Mouse (Mus musculus) kidney, postnatal 36 days (tissue): ENCODE data around the gene Asxl1.

Experiments
- DNase-seq, 2 experiments: peaks; one replicate each; pipeline ENCODE4 v3.0.0; 2021 to 2022; ENCODE audit warnings: mixed read lengths in 2 of 2

The Asxl1 gene

DNA sequence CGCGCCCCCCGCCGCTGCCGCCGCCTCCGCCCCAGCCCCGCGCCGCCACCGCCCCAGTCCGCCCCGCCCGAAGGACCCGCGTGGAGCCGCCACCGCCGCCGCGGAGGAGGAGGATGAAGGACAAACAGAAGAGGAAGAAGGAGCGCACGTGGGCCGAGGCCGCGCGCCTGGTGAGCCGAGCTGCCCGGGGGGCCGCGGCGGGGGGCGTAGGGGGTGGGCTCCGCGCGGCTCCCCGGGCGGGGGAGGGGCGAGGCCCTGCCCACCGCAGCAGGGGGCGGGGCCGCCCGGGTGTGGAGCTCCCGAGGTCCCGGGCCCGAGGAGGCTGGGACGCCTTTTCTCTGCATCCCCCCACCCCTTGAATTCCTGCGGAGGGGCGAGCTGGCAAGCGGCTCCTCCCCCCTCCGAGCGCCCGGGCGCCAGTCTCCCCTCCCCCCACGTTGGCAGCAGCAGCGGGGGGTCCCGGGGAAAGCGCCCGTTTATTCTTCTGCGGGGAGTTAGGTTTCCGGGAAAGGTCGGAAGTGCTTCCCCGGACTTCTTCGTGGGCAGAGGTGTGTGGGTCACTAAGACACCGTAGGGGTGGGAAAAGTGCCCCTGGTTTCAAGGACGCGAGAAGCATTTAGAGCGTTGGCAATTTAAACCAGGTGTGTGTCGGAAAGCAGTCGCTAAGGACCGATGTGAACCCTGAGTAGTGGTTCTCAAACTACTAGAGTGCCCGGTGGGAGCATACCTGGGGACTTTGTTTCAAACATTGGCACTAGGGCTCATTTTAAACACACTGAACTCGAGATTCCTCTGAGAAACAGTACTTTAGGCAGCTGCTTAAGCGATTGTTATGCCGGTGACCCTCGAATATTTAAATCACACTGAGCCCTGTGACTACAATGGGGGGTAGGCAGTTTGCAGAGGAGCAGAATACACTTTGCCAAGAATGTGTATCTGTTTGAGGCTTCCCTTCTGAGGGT lies 873 bp downstream of the Asxl1 start:
- peak; percentile 72 to 88 for DNase-seq

DNA sequence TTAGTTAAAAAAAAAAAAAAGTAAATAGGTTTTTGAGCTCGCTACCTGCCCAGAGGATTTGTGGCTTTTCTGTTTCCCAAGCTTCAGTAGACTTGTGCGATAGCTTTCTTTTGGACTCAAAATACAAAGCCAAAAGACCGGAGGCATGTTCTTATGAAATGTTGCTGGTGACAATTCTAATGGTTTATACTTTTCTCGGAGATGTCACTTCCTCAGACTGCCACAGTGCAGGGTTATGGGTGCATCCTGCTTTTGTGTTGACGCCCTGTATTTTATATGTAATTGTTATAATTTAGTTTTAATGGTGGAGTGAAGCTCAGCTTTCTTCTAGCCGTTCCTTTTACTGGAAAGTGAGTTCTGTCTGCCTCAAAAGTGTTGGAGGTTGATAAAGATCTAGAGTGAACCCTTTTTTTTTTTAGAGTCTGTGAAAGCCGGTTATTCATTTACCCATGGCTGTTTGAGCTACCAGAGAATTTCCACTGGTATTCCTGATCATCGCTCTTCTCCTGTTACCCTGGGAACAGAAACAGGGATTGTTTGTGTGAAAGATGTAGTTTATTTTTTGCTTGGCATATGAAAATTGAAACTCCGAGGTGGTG lies 1.7 kb downstream of the Asxl1 start:
- peak in 1 of 2 experiments; percentile 61 for DNase-seq

DNA sequence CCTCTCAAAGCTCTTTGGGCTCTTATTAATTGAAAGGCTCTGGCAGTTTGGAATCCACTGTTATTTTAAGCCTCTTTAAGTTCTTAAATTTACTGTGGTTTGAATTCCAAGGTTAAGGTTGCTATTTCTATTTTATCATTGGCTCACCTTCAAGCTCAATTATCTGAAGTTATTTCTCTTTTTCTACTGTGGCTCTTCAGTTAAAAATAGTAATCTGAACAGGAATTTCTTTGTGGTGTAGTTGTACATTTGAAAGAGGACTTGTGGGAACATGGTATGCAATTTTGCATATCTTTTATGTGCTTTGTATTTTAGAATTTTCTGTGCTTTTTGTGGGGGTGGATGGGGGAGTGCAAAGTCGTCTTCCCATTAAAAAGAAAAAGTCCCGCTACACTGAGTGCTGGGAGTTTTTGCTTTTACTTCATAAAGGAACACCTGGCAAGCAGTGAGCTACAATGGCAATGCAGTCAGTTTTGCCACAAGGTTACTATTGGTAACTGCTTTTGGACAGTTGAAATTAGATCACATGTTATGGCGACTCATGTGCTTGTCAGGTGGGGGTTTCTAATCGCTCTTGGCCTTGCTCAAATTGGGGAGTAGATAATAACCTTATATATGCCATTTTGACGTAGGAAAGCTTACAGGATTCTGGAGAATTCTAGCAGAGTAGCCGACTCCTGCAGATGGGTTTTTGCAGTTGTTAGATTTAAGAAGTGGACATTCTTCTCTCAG lies 2.6 kb downstream of the Asxl1 start:
- DNase-seq, result no peak

DNA sequence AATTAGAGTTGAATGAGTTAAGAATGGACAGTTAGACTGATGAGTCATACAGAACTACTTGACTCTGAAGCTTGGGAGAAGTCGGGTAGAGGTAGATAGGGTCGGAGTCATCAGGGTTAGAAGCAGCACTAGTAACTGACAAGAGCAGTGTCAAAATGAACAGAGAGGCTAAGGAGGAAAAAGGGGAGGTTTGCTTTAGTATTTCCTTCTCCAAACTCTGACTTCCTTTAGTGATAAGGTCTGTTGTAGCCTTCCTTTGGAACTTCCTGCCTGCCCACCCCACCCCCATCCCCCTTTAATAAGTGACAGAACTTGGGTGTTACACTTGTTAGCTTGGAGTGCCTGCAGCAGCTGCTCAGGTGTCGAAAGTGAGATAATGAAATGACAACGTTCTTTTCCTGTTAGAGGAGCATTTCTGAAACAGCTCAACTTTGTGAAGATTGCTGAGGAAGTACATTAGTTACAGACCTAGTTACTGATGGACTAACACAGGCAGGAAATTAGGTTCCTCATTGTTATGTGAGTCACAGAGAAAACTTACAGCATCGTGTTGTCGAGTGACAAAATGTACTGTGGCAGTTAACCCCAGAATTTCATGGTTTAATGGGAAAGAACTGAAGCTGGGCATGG lies 5.0 kb downstream of the Asxl1 start:
- DNase-seq, result no peak

DNA sequence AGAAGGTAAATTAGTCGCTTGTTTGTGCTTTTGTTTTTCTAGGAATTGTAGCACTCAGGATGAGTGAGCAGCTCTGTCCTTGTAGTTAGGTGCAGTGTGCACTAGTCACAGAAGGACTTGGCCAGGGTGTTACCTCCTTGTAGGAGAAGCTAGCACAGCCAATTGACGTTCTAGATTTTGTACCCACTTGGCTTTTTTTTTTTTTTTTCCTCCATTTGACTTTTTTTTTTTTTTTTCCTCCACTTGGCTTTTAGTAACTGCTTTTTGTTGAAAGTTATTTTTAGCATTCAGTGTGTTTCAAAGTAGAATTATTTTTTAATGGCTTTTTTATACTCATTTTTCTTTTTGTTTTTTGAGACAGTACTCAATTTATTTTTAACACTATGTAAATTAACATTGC lies 9.0 kb downstream of the Asxl1 start:
- DNase-seq, result no peak

- no peak for DNase-seq
These were observed 11.2 kb downstream of the Asxl1 start for GRCm38 (mm10) chr2:153356784-153357183.

DNA sequence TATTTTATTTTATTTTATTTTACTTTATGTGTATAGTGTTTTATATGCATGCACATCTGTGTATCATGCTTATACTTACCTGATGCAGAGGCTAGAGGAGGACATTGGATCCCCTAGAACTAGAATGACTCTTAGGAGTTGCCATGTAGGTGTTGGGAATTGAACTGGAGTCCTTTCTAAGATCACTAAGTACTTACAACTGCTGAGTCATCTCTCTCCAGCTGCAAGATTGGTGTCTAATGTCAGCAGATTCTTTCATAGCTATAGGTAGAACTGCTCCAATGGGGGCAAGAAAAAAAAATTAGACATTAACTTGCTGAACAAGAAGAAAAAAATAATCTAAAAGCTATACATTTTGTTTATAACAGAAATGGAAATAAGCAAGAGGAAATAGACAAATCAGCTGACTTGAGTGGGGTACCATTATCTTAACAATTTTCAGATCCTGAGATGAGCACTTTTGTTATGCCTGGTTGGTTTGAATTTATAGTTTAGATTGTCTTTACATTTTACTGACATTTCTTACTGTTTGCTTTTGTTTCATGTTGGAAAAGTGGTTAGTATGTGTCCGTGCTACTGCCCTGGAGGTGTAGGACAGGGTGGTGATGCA lies 15.6 kb downstream of the Asxl1 start:
- no peak for DNase-seq

DNA sequence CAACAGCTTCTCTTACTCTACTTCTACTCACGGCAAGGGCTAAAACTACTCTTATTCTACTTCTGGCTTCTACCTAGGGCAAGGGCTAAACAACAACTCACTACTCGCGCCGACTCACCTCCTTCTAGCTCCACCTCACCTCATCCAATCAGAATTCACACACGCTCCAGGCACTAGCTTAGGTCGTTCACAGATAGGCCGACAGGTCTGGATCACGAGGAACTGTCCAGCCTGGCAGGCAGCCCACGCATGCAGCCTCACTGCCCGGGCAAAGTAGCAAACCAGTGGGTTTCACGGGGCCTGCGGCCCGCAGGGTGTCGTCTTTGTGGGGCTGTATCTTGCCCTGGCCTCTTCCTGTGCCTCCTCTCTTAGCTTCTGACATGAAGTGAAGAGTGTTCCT lies 18.9 kb downstream of the Asxl1 start:
- peak; percentile 57 to 59 for DNase-seq

DNA sequence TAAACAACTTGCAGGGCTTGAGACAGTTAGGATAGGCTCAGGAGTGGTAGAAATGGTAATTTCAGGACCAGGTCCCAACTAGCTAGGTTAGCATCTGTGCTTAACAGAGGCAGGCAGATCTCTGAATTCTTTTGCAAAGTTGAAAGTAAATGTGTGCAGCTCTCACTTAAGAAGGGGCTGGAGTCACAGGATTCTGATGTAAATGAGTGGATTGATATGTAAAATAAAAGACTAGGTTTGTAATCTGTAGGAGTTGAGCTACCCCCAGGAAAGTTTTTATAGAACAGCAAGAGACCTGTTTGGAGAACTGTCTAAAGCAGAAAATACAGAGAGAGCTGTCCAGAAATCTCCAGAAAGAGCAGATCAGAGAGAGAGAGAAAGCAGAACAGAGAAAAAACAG lies 25.2 kb downstream of the Asxl1 start:
- no peak for DNase-seq

DNA sequence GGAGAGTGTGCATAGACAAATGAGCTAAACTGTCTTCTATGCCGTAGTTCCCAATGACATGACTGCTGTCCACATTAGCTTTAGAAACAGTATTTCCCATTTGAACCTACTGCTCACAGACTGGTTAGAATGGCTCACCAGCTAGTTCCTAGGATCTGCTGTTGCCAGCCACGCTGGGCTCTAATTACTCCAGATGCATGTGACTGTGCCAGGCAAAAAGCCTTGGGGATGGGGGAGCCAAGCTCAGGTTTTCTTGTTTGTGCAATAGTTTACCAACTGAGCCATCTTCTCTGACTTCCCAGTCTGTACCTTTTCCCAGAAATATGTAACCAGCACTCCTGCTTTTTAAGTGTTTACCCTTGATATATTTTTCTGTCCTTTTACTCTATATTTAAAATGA lies 29.8 kb downstream of the Asxl1 start:
- no peak for DNase-seq

GRCm38 (mm10) chr2:153380479-153380878 lies 34.9 kb downstream of the Asxl1 start:
- DNase-seq, result no peak

DNA sequence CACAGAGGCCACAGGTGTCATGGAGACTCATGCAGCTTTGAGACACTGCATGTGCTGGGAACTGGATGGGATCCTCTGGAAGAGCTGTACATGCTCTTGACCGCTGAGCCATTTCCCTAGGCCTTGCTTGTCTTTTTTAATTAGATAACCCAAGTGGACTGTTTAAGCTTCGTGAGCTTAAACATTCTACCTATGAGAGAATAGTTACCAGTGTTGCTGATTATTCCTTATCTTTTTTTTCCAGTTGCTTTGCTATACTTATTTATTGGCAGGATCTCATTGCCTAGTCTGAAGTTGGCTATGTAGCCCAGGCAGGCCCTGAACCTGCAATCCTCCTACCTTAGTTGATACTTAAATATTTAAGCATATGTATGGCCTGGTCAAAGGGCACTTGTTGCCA lies 44.2 kb downstream of the Asxl1 start:
- DNase-seq, result no peak

DNA sequence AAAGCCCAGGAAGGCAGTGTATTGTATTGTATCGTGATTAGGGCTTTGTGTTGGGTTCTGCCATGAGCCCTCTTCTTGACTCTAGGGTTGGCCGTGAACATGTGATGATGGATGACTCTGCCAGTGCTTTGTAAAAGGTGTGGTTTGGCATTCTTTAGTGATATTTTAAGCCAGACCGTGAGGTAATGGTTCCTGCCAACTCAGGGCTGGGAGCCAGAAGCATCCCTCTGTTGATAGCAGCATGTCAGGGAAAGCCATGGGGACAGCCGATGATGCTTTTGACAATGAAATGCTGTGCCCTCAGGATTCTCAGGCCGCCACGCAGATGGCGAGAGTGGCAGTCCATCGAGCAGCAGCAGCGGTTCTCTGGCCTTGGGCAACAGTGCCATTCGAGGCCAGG lies 47.4 kb downstream of the Asxl1 start:
- no peak for DNase-seq

DNA sequence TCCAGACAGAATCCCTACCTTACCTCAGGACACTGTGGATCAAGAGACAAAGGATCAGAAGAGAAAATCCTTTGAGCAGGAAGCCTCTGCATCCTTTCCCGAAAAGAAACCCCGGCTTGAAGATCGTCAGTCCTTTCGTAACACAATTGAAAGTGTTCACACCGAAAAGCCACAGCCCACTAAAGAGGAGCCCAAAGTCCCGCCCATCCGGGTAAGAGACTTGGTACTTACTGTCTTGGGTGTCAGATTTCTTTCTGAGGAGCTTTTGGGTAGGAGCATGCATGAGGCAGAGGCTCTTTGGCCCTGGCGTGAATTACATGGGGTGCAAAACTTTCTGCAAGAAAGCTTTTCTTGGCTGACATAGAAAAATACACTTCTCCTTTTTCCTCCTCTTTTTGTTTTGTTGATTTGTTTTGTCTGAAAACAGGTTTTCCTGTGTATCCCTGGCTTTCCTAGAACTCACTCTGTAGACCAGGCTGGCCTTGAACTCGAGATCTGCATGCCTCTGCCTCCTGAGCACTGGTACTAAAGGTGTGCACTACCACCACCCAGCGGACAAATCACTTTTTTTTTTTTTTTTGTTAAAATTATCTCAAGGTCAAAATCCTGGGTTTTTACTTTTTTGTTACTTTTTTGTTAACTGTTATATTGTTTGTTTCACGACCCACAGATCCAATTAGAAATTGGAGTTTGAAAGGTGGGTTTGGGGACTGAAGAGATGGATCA lies 52.3 kb downstream of the Asxl1 start:
- no peak for DNase-seq

DNA sequence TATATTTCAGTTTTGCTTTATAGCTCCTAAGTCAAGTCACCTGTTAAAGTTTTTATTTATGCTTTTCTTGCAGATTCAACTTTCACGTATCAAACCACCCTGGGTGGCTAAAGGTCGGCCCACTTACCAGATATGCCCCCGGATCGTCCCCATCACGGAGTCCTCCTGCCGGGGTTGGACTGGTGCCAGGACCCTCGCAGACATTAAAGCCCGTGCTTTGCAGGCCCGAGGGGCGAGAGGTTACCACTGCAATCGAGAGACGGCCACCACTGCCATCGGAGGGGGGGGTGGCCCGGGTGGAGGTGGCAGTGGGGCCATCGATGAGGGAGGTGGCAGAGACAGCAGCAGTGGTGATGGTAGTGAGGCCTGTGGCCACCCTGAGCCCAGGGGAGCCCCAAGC lies 53.5 kb downstream of the Asxl1 start:
- no peak for DNase-seq

GRCm38 (mm10) chr2:153404062-153404461 lies 58.4 kb downstream of the Asxl1 start:
- DNase-seq, result no peak

DNA sequence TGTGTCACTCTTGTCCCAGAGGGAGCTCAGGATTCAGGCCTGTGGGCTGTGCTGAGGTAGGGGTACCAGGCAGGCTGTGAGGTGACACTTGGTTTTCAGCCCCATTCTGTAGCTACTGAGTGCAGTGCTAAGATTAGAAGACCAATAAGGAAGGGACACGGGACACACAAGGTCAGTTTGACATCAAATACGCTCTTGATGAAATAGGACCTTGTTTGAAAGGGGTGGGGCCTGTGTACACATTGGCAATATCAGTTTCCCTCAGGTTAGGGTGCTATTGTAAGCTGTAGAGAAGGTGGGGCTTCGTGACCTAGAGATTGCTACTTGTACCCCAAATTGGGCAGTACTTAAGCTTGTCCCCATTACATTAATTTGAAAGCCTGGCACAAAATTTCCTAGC lies 59.3 kb downstream of the Asxl1 start:
- DNase-seq, result no peak

- DNase-seq, result no peak
These were observed 61.3 kb downstream of the Asxl1 start for GRCm38 (mm10) chr2:153406882-153407281.

DNA sequence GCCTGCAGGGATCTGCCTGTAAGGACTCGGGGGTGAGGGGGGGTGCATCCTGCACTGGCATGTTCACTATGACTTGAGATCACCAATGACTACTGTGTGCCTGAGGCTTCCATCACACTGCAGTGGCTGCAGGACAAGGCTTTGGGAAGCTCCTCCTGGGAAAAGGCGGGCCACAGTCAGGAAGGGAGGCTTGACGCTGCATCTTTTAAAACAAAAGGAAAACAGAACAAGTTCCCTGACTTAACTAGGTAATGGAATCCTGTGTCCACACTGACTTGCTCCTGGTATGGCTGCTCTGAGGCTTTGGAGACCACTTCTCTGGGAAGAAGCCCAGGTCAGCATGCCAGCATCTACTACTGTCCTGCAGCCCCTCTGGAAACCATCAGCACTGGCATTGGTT lies 63.3 kb downstream of the Asxl1 start:
- peak in 1 of 2 experiments; percentile 22 for DNase-seq

DNA sequence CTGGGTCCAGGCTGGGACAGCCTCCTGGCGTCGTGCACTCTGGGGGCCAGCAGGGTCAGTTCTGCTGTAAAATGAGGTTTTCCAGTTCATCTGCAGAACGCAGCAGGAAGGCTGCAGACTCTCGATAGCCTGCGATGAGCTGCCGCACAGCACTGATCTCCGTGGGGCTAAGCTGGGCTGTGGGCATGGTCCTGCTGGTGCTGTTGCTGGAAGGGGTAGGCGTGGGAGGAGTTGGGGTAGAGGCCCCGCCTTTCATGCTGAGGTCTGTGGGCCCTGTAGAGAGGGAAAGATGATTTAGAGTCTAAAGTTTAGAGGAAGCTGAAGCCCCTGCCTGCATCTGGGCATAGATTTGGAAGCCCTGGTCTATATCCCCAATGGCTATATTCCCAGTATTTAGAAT lies 65.9 kb downstream of the Asxl1 start:
- peak in 1 of 2 experiments; percentile 34 for DNase-seq

DNA sequence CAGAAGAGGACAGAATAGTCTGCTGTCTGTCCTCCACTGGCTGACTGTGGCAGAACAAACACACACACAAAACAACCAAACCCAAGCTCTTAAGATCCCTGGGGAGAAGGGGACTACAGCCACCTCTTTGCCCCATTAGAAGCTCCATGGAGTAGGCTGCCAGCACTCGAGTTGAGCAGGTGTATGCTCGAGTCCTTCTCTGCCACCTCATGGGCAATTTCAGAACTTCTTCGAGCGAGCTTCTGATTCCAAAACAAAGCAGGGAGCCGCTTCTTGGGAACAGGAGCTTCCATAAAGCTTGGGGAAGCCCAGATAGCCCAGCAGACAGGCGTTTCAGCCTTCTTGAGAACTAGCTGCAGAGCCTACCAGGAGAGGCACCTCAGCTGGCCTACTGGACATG lies 66.9 kb downstream of the Asxl1 start:
- no peak for DNase-seq

DNA sequence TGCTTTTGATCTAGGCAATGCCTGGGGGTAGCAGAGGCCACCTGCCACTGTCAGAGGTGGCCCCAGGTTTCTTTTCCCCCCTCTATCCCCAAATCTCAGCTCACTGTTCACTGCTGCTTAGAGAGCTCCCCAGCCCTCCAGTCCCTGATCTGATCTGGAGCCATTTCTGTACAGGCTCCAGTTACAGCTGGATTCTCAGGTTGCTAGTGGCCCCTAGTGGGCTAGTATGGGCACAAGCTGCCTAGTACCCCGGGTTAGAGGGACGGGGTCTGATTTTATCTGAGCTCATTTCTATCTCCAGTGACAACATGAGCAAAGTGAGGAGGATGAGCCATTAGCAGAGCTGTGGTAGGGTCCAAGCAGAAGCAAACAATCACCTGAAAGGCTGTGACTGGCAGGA lies 69.0 kb downstream of the Asxl1 start:
- DNase-seq, result peak; percentile 17 to 54
